Mouse (Mus musculus) heart, embryonic 14.5 days (tissue): Measurements from ENCODE around the gene Faap20. TPM values are rescaled to one million over a fixed set of nuclear protein-coding genes. Genes with fewer than 3 reads are reported as not detected.
A peak's percentile ranks its signal among the peaks of the same experiment; 100 is the strongest.

Experiments used
- ATAC-seq: fragments of 200-750 bp; cut with Nextera tagmentation; 2 replicates; pipeline ENCODE4 v1.8.0; 2017; ENCODE audit warnings: low read depth, moderate TSS enrichment; ENCODE audit not compliant: insufficient number of reproducible peaks, insufficient read depth, low FRiP score
- H3K27ac ChIP-seq, 2 experiments: fragments of 200-500 bp in 1 of 2; fragments of 300-500 bp in 1 of 2; sonication (generic) in 1 of 2; replicated peaks in 1 of 2; 2 replicates each; pipeline ENCODE4 v1.5.1; 2012 to 2014; ENCODE audit warnings: low read depth in 2 of 2, low read length in 2 of 2, control low read depth in 1 of 2, mild to moderate bottlenecking in 1 of 2, mixed read lengths in 1 of 2; ENCODE audit not compliant: control insufficient read depth in 1 of 2, insufficient read depth in 1 of 2
- H3K27me3 ChIP-seq: fragments of 300-500 bp; sonication (generic); 2 replicates; pipeline ENCODE4 v1.6.1; 2014; ENCODE audit warnings: mild to moderate bottlenecking, low read length, control low read depth; ENCODE audit not compliant: control insufficient read depth, insufficient read depth
- H3K36me3 ChIP-seq: fragments of 300-500 bp; sonication (generic); 2 replicates; pipeline ENCODE4 v1.6.1; 2014; ENCODE audit warnings: mild to moderate bottlenecking, control low read depth, low read length, mixed read lengths; ENCODE audit not compliant: control insufficient read depth, insufficient read depth
- H3K4me1 ChIP-seq, 2 experiments: fragments of 200-500 bp in 1 of 2; fragments of 300-500 bp in 1 of 2; sonication (generic) in 1 of 2; 2 replicates each; pipeline ENCODE4 v1.6.1; 2012 to 2014; ENCODE audit warnings: low read length in 2 of 2, control low read depth in 1 of 2, mixed read lengths in 1 of 2; ENCODE audit not compliant: control insufficient read depth in 2 of 2, insufficient read depth in 2 of 2
- H3K4me2 ChIP-seq: fragments of 300-500 bp; sonication (generic); 2 replicates; pipeline ENCODE4 v1.6.1; 2014; ENCODE audit warnings: mild to moderate bottlenecking, low read length
- H3K4me3 ChIP-seq, 2 experiments: fragments of 200-500 bp in 1 of 2; fragments of 300-500 bp in 1 of 2; sonication (generic) in 1 of 2; 2 replicates each; pipeline ENCODE4 v1.5.1; 2012 to 2014; ENCODE audit warnings: low read length in 2 of 2, mild to moderate bottlenecking in 2 of 2, control low read depth in 1 of 2, low read depth in 1 of 2, moderate library complexity in 1 of 2; ENCODE audit not compliant: control insufficient read depth in 1 of 2, insufficient read depth in 1 of 2
- H3K9ac ChIP-seq: fragments of 300-500 bp; sonication (generic); 2 replicates; pipeline ENCODE4 v1.6.1; 2014; ENCODE audit warnings: mild to moderate bottlenecking, low read length
- H3K9me3 ChIP-seq: fragments of 300-500 bp; sonication (generic); 2 replicates; pipeline ENCODE4 v1.6.1; 2016; ENCODE audit warnings: low read length, control low read depth; ENCODE audit not compliant: control insufficient read depth
- WGBS: fragments of 180-500 bp; shearing (Covaris S2); extraction: QIAGEN DNeasy Blood & Tissue Kit; methylation state at CpG from one replicate; pipeline ENCODE4 v1.1.7; 2014; 5-methylcytosine and 5-hydroxymethylcytosine counted together
- polyA plus RNA-seq: library from polyadenylated mRNA; unstranded; fragments of >200 nt; fragmentation: Nextera tagmentation; extraction: Ambion mirVana; gene quantifications from 2 replicates; pipeline ENCODE4 v1.2.1, GENCODE M21; 2014

The Faap20 gene
- polyA plus RNA-seq, 1 experiment from 2014 or later = 74.8 TPM

- Histone ChIP-seq H3K4me1 (peaks cover 3 to 13% of the 10 kb centered on the region in 2 experiments), H3K36me3 (no peaks in the 10 kb centered on the region; the same call in 1 of the 2 replicates), H3K4me2 (peak overlapping the region; percentile 84), H3K4me3 (peak overlapping the region; percentile 68 to 74), H3K27ac (peak overlapping the region; percentile 94 to 97), H3K9me3 (no peaks in the 10 kb centered on the region), H3K9ac (peak overlapping the region; percentile 89), H3K27me3 (no peaks in the 10 kb centered on the region)
- 12% methylated on average over 23 of the region's 23 CpGs for WGBS
- 0 out of 2 replicates have a peak, but pooled peaks have one; percentile 3 for ATAC-seq
Measured at GRCm38 (mm10) chr4:155250361-155251117, 937 bp downstream of the Faap20 start.

- Histone ChIP-seq H3K27ac (no peak overlapping the region), H3K4me1 (peaks cover 3 to 13% of the 10 kb centered on the region in 2 experiments), H3K9ac (peak overlapping the region; percentile 89), H3K4me3 (peak overlapping the region in 1 of 2 experiments; percentile 74; a peak in 1 of 4 replicates), H3K36me3 (peaks cover 4% of the 10 kb centered on the region; the same call in 1 of the 2 replicates), H3K9me3 (no peaks in the 10 kb centered on the region), H3K4me2 (peak overlapping the region; percentile 84), H3K27me3 (no peaks in the 10 kb centered on the region)
- 83% methylated on average over 3 of the region's 3 CpGs for WGBS
- no peak for ATAC-seq
Measured at GRCm38 (mm10) chr4:155251147-155251546, 1.5 kb downstream of the Faap20 start.

- no peaks in the 10 kb centered on the region for H3K9me3 ChIP-seq
- peaks cover 3 to 9% of the 10 kb centered on the region in 2 experiments for H3K4me1 ChIP-seq
- no peak overlapping the region for H3K4me3 ChIP-seq
- no peak for ATAC-seq
- H3K36me3 ChIP-seq = peaks cover 11% of the 10 kb centered on the region; the same call in 1 of the 2 replicates
- no peaks in the 10 kb centered on the region for H3K27me3 ChIP-seq
- 82% methylated on average over 6 of the region's 6 CpGs for WGBS
- H3K4me2 ChIP-seq = no peak overlapping the region
- H3K27ac ChIP-seq = no peak overlapping the region
- peak overlapping the region; percentile 16; the same call in 1 of the 2 replicates for H3K9ac ChIP-seq
Measured at GRCm38 (mm10) chr4:155252253-155252652, 2.7 kb downstream of the Faap20 start.

- WGBS = 83% methylated on average over 3 of the region's 3 CpGs
- no peak for ATAC-seq
- no peak overlapping the region for H3K4me3 ChIP-seq
- H3K4me1 ChIP-seq = peaks cover 4 to 7% of the 10 kb centered on the region in 2 experiments; a peak in 2 of 4 replicates
- no peak overlapping the region for H3K27ac ChIP-seq
- no peak overlapping the region for H3K4me2 ChIP-seq
- H3K27me3 ChIP-seq = no peaks in the 10 kb centered on the region
- no peaks in the 10 kb centered on the region for H3K36me3 ChIP-seq
- H3K9me3 ChIP-seq = no peaks in the 10 kb centered on the region
- no peak overlapping the region for H3K9ac ChIP-seq
Measured at GRCm38 (mm10) chr4:155264521-155265321, 15.1 kb downstream of the Faap20 start.

GRCm38 (mm10) chr4:155267047-155267543 lies 17.5 kb downstream of the Faap20 start:
- no peaks in the 10 kb centered on the region for H3K27me3 ChIP-seq
- ATAC-seq = no peak

GRCm38 (mm10) chr4:155267639-155268175 lies 18.1 kb downstream of the Faap20 start:
- Histone ChIP-seq H3K27ac (no peak overlapping the region), H3K36me3 (no peaks in the 10 kb centered on the region), H3K9me3 (no peaks in the 10 kb centered on the region), H3K4me2 (no peak overlapping the region), H3K27me3 (no peaks in the 10 kb centered on the region), H3K4me1 (peaks cover 4 to 7% of the 10 kb centered on the region in 2 experiments; a peak in 2 of 4 replicates), H3K4me3 (no peak overlapping the region), H3K9ac (no peak overlapping the region)
- 45% methylated on average over 12 of the region's 12 CpGs for WGBS
- ATAC-seq = no peak

More at GRCm38 (mm10) chr4:155267047-155267543, 17.5 kb downstream of the Faap20 start:
- H3K9me3 ChIP-seq = no peaks in the 10 kb centered on the region
- peaks cover 4 to 7% of the 10 kb centered on the region in 2 experiments; a peak in 2 of 4 replicates for H3K4me1 ChIP-seq
- WGBS = 48% methylated on average over 7 of the region's 7 CpGs
- no peak overlapping the region for H3K27ac ChIP-seq
- no peaks in the 10 kb centered on the region for H3K36me3 ChIP-seq
- H3K9ac ChIP-seq = no peak overlapping the region
- no peak overlapping the region for H3K4me3 ChIP-seq
- no peak overlapping the region for H3K4me2 ChIP-seq

- H3K4me2 ChIP-seq = no peak overlapping the region
- peaks cover 4 to 7% of the 10 kb centered on the region in 2 experiments; a peak in 2 of 4 replicates for H3K4me1 ChIP-seq
- H3K36me3 ChIP-seq = no peaks in the 10 kb centered on the region
- H3K27me3 ChIP-seq = no peaks in the 10 kb centered on the region
- no peak overlapping the region for H3K9ac ChIP-seq
- H3K9me3 ChIP-seq = no peaks in the 10 kb centered on the region
- peak; percentile 61; the same call in 1 of the 2 replicates for ATAC-seq
- H3K4me3 ChIP-seq = no peak overlapping the region
- H3K27ac ChIP-seq = no peak overlapping the region
- 15% methylated on average over 5 of the region's 5 CpGs for WGBS
Measured at GRCm38 (mm10) chr4:155268382-155268781, 18.8 kb downstream of the Faap20 start.
